Mouse (Mus musculus) gastrocnemius, postnatal 36 days (tissue): ENCODE results near the gene Fhl3. TPM values are rescaled to one million over a fixed set of nuclear protein-coding genes. Genes with fewer than 3 reads are reported as not detected.
A peak's percentile ranks its signal among the peaks of the same experiment; 100 is the strongest.

Experiments used
- DNase-seq, 2 experiments: peaks; one replicate each; pipeline ENCODE4 v3.0.0; 2022
- intact Hi-C: fragments of 180-260 bp; cut with DNase I; formaldehyde crosslinking; loops from one replicate; pipeline ENCODE4 v1.15.1; 2025
- microRNA-seq, 2 experiments: library from miRNA; unstranded; fragments of <30 nt; microRNA quantifications; one replicate each; pipeline ENCODE4 v1.2.0; 2021
- total RNA-seq, 2 experiments: library from RNA; stranded (reverse); gene quantifications; 2 replicates each; pipeline ENCODE4 v1.2.3; 2021

The Fhl3 gene
- total RNA-seq, 2 experiments from 2014 or later = 216 to 338 TPM

DNA sequence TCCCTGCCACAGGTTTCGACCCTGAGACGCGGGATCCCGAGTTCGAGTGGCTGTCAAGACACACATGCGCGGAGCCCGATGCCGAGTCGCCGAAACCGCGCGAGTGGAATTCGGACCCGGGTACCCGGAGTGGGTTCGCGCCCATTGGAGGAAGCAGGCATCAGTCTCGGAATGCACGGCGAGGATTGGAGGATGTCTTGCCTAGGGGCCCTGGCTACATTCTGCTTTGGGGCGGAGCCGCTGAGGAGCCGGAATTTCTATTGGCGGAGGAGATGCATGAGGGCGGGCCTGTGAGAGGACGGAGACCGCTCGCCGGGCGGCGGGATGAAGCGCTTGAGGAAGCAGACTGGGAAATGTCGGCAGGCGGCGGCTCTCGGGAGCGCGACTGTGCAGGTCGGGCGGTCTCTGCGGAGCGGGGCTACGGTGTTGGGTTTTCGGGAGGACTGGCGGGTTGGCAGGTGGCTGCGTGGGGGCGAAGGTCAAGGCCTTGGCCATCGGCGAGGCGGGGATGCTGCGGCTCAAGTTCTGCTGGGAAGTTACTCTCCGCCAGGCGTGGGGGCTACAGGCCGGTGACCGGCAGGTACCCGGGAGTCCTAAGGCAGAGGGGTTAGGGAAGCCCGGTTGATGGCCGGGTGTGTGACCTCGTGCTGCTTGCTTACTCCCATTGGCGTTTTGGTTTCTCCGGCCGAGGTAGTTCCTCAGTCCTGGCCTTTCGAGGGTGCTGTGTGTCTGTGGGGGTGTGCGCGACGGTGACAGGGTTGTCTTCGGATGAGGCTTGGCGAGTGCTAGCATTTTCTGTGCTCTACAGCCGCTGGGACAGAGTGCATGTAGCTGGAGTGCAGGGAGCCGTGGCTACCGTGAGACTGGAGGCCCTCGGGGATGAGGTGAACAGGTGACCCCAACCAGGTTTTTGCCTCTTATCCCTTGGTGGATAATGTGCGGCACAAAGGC lies 51.1 kb downstream of the Fhl3 start:
- intact Hi-C loops = loop anchor here (5.0 kb wide), 1 partner anchor 51 kb away; the partner anchor contains the start of gene Mtf1
- peak; percentile 96 to 98 for DNase-seq

- intact Hi-C loops = loop anchor here (5.0 kb wide), 1 partner anchor 50 kb away; the partner anchor contains the start of gene Mtf1
- no peak for DNase-seq
These were observed 52.0 kb downstream of the Fhl3 start for GRCm38 (mm10) chr4:124752281-124753199.

GRCm38 (mm10) chr4:124755526-124755925 lies 55.0 kb downstream of the Fhl3 start:
- intact Hi-C loops = no loop called here
- no peak for DNase-seq

Small RNA genes within 50 kb of the gene (microRNA-seq; reads per million reads assigned to microRNA genes)
- gene Gm24721 (0 reads per million in 2 experiments), gene Mir697 (0 reads per million in 2 experiments), gene Mir698 (0 reads per million in 2 experiments)

Other genes starting within 250 kb of the Fhl3 start
- not detected for gene 3100002H09Rik, start 89.9 kb upstream of the Fhl3 start, total RNA-seq
- gene Pou3f1, start 43.9 kb upstream of the Fhl3 start, total RNA-seq = under 1 TPM; 0.31 to 0.52 TPM
- gene Utp11, start 7.1 kb upstream of the Fhl3 start, total RNA-seq = 10 to 100 TPM; 15.4 to 16.7 TPM
- gene Sf3a3, start 14.1 kb downstream of the Fhl3 start, total RNA-seq = 10 to 100 TPM; 10.1 to 12.8 TPM
- gene Inpp5b, start 41.1 kb downstream of the Fhl3 start, total RNA-seq = 10 to 100 TPM; 10.8 to 11.0 TPM
- 10 to 100 TPM; 11.6 to 12.2 TPM for gene Mtf1, start 101.4 kb downstream of the Fhl3 start, total RNA-seq
- gene Yrdc, start 150.0 kb downstream of the Fhl3 start, total RNA-seq = 1 to 10 TPM; 6.1 to 9.4 TPM
- gene 1110065P20Rik, start 150.5 kb downstream of the Fhl3 start, total RNA-seq = 10 to 100 TPM; 19.6 to 20.4 TPM
- under 1 TPM; 0.39 to 0.43 TPM for gene Maneal, start 161.5 kb downstream of the Fhl3 start, total RNA-seq
- not detected for gene Epha10, start 180.2 kb downstream of the Fhl3 start, total RNA-seq
- gene 9930104L06Rik, start 236.3 kb downstream of the Fhl3 start, total RNA-seq = 1 to 10 TPM; 5.9 to 6.0 TPM
- 1 to 10 TPM in 1 of 2 experiments, under 1 TPM in 1; 0.64 to 1.0 TPM for gene Cdca8, start 238.6 kb downstream of the Fhl3 start, total RNA-seq